Mouse (Mus musculus) intestine, embryonic 16.5 days (tissue): ENCODE measurements around the gene Atp8b5. TPM values are rescaled to one million over a fixed set of nuclear protein-coding genes. Genes with fewer than 3 reads are reported as not detected.

Experiments
- ATAC-seq: fragments of 200-750 bp; cut with Nextera tagmentation; 2 replicates; pipeline ENCODE4 v1.8.0; 2017; ENCODE audit warnings: moderate TSS enrichment, moderate library complexity
- H3K27ac ChIP-seq: fragments of 300-500 bp; sonication (generic); 2 replicates; pipeline ENCODE4 v1.5.1; 2014; ENCODE audit warnings: mild to moderate bottlenecking, low read length
- H3K27me3 ChIP-seq: fragments of 300-500 bp; sonication (generic); replicated peaks from 2 replicates; pipeline ENCODE4 v1.6.1; 2014; ENCODE audit warnings: low read length, control low read depth, mixed read lengths; ENCODE audit not compliant: control insufficient read depth, insufficient read depth
- H3K36me3 ChIP-seq: fragments of 300-500 bp; sonication (generic); 2 replicates; pipeline ENCODE4 v1.6.1; 2014; ENCODE audit warnings: low read length, control low read depth; ENCODE audit not compliant: control insufficient read depth, insufficient read depth
- H3K4me1 ChIP-seq: fragments of 300-500 bp; sonication (generic); 2 replicates; pipeline ENCODE4 v1.6.1; 2014; ENCODE audit warnings: low read length, control low read depth, mixed read lengths; ENCODE audit not compliant: control insufficient read depth, insufficient read depth
- H3K4me2 ChIP-seq: fragments of 300-500 bp; sonication (generic); 2 replicates; pipeline ENCODE4 v1.6.1; 2014; ENCODE audit warnings: low read depth, low read length, control low read depth
- H3K4me3 ChIP-seq: fragments of 300-500 bp; sonication (generic); 2 replicates; pipeline ENCODE4 v1.5.1; 2014; ENCODE audit warnings: mild to moderate bottlenecking, low read length
- H3K9ac ChIP-seq: fragments of 300-500 bp; sonication (generic); 2 replicates; pipeline ENCODE4 v1.6.1; 2014; ENCODE audit warnings: low read depth, low read length
- H3K9me3 ChIP-seq: fragments of 300-500 bp; sonication (generic); 2 replicates; pipeline ENCODE4 v1.6.1; 2016; ENCODE audit warnings: low read length, control low read depth; ENCODE audit not compliant: control insufficient read depth
- WGBS: fragments of 180-500 bp; shearing (Covaris S2); extraction: QIAGEN DNeasy Blood & Tissue Kit; methylation state at CpG from one replicate; pipeline ENCODE4 v1.1.7; 2014; 5-methylcytosine and 5-hydroxymethylcytosine counted together
- polyA plus RNA-seq: library from polyadenylated mRNA; unstranded; fragments of >200 nt; fragmentation: Nextera tagmentation; extraction: Ambion mirVana; gene quantifications from 2 replicates; pipeline ENCODE4 v1.2.1, GENCODE M21; 2015

Atp8b5 gene
- polyA plus RNA-seq, 1 experiment from 2014 or later: 1.2 TPM

DNA sequence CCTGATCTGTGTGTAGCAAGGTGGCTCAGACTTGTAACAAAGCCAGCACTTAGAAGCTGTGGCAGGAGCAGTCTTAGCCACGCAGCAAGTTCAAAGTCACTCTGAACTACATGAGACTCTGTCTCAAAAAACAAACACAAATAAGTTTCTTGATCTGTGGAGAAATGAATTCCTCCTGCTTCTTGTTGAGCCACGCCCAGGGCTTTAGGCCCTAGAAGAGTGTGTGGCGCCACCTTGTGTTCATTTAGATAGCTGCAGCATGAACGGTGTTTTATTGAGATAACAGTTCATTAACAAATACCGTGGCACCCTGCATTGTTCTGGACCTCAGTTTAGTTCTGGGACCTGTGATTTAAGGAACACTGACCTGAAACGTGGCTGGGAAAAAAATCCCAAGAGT is 153.3 kb downstream of the Atp8b5 start:
- no peak overlapping the region for H3K9ac ChIP-seq
- 0 out of 2 replicates have a peak, but pooled peaks have one; percentile 10 for ATAC-seq
- WGBS: 3% methylated on average over 6 of the region's 6 CpGs
- peaks cover 47% of the 10 kb centered on the region for H3K36me3 ChIP-seq
- no peak overlapping the region for H3K4me3 ChIP-seq
- peaks cover 8% of the 10 kb centered on the region for H3K4me1 ChIP-seq
- no peak overlapping the region for H3K27ac ChIP-seq
- H3K9me3 ChIP-seq: no peaks in the 10 kb centered on the region
- no peaks in the 10 kb centered on the region for H3K27me3 ChIP-seq
- no peak overlapping the region for H3K4me2 ChIP-seq

DNA sequence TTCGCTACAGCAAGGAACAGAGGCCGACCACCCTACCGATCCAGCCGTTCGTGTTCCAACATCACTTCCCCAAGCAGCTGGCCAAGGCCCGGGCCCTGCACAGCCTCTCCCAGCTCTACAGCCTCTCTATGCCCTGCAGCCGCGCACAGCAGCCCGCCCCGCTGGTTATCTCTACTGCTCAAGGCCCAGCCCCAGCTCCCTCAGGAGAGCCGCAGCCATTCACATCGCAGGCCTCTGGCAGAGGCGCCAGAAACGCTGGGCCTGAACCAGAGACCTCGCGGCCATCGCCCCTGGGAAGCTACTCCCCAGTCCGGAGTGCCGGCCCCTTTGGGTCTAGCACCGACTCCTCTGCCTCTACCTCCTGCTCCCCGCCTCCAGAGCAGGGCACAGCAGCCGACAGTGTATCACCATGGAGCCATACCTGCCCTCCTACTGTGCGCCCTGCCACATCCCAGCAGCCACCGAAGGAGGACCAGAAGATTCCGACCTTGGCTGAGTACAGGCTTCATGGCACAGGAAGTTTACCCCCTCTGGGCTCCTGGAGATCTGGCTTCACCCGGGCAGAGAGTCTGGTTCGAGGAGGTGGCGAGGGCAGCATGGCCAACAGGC is 154.8 kb downstream of the Atp8b5 start:
- no peaks in the 10 kb centered on the region for H3K27me3 ChIP-seq
- H3K9me3 ChIP-seq: no peaks in the 10 kb centered on the region
- ATAC-seq: no peak
- WGBS: 78% methylated on average over 28 of the region's 28 CpGs
- no peak overlapping the region for H3K4me2 ChIP-seq
- H3K4me3 ChIP-seq: no peak overlapping the region
- peaks cover 18% of the 10 kb centered on the region for H3K4me1 ChIP-seq
- no peak overlapping the region for H3K27ac ChIP-seq
- H3K36me3 ChIP-seq: peaks cover 36% of the 10 kb centered on the region
- H3K9ac ChIP-seq: no peak overlapping the region

Other genes with a start within 250 kb of the Atp8b5 start
- 29.6 and 30.3 TPM in 2 replicates for gene Pigo, start 241.3 kb upstream of the Atp8b5 start, polyA plus RNA-seq
- gene Stoml2, start 235.4 kb upstream of the Atp8b5 start, polyA plus RNA-seq: 306 and 324 TPM in 2 replicates
- gene Fam214b, start 220.9 kb upstream of the Atp8b5 start, polyA plus RNA-seq: 6.7 and 8.6 TPM in 2 replicates
- gene Unc13b, start 208.2 kb upstream of the Atp8b5 start, polyA plus RNA-seq: 3.9 TPM in 2 replicates
- gene Rusc2, start 114.8 kb downstream of the Atp8b5 start, polyA plus RNA-seq: 11.8 and 13.0 TPM in 2 replicates
- 0.10 and 0.24 TPM in 2 replicates for gene Fam166b, start 162.0 kb downstream of the Atp8b5 start, polyA plus RNA-seq
- 1.7 and 2.2 TPM in 2 replicates for gene Tesk1, start 174.8 kb downstream of the Atp8b5 start, polyA plus RNA-seq
- gene Cd72, start 187.5 kb downstream of the Atp8b5 start, polyA plus RNA-seq: 2.5 and 2.6 TPM in 2 replicates
- gene Sit1, start 216.6 kb downstream of the Atp8b5 start, polyA plus RNA-seq: not detected in 2 replicates
- 96.7 and 102 TPM in 2 replicates for gene Ccdc107, start 225.7 kb downstream of the Atp8b5 start, polyA plus RNA-seq
- gene Arhgef39, start 232.5 kb downstream of the Atp8b5 start, polyA plus RNA-seq: 40.9 and 49.7 TPM in 2 replicates
- gene Car9, start 239.8 kb downstream of the Atp8b5 start, polyA plus RNA-seq: 25.0 and 25.2 TPM in 2 replicates